Mouse (Mus musculus) E14TG2a.4 (cell line): ENCODE measurements around the gene Spg11.

Experiments
- H3K27me3 ChIP-seq: 2 replicates; pipeline ENCODE4 v1.6.1; 2014; ENCODE audit warnings: low read length, control low read depth; ENCODE audit not compliant: insufficient read depth
- H3K36me3 ChIP-seq: 2 replicates; pipeline ENCODE4 v1.6.1; 2014; ENCODE audit warnings: low read length, control low read depth; ENCODE audit not compliant: insufficient read depth
- H3K4me1 ChIP-seq: replicated peaks from 2 replicates; pipeline ENCODE4 v1.6.1; 2014; ENCODE audit warnings: low read depth, low read length, control low read depth
- H3K4me3 ChIP-seq: replicated peaks from 2 replicates; pipeline ENCODE4 v1.5.1; 2014; ENCODE audit warnings: mild to moderate bottlenecking, low read length
- H3K9me3 ChIP-seq: 2 replicates; pipeline ENCODE4 v1.6.1; 2014; ENCODE audit warnings: low read length, control low read depth
- CTCF ChIP-seq: conservative IDR thresholded peaks from 2 replicates; pipeline ENCODE4 v1.5.1; 2014; ENCODE audit warnings: low read length
- NANOG ChIP-seq: IDR thresholded peaks from 2 replicates; pipeline ENCODE4 v1.6.1; 2014; ENCODE audit warnings: borderline replicate concordance, low read length, mixed read lengths
- POU5F1 ChIP-seq: IDR thresholded peaks from 2 replicates; pipeline ENCODE4 v1.6.1; 2014; ENCODE audit warnings: low read length, borderline replicate concordance

Gene Spg11

DNA sequence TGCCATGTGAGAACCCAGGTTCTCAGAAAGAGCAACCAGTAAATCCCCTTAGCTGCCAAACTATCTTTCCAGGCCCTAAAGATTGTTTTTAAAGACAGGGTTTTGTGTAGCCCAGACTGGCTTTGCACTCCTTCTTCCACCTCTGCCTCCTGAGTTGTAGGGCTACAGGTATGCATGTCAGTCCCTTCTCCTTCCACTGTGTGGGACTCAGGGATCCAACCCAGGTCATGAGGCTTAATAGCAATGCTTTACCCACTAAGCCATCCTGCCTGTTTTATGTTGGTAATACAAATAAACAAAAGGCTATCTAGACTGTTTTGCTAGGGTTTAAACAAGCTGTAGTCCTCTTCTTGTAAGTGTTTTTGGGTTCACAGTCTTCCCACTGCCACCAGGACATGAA is 39.4 kb upstream of the Spg11 start:
- Histone ChIP-seq H3K36me3 (no peaks in the 10 kb centered on the region), H3K4me3 (no peak overlapping the region), H3K9me3 (no peaks in the 10 kb centered on the region), H3K27me3 (peaks cover 9% of the 10 kb centered on the region; the same call in 1 of the 2 replicates), H3K4me1 (peaks cover 24% of the 10 kb centered on the region)
- no peak for TF ChIP-seq POU5F1
- no peak for TF ChIP-seq CTCF
- no peak for TF ChIP-seq NANOG

DNA sequence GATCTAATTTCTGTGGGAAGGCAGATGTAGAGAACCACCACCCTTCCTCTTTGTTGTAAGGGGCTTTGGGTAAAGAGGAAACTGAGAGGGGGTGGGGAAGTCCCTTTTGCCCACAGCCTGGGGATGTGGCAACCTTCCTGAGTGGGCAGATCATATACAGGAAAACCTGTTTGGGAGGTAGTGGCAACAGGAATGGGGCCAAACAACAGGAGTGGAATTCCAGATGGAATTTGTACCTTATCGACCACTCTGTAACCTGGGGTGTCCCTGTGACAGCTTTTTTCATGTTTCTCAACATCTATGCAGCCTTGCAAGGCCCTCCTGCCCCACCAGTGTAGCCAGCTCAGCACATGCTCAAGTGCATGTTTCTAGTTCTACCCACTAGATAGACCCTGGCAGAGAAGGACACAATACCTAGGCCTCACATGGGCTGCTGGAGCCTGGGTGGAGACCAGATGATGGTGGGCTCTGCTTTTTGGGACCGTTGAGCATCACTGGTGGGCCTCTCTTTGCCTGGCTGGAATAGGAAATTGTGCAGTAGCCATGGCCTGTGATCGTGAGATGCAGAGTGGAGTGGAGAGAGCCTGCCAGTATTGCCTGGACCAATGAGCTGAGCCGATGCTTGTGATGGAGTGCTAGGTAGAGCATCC is 38.0 kb upstream of the Spg11 start:
- TF ChIP-seq POU5F1 (no peak), CTCF (no peak), NANOG (no peak)
- Histone ChIP-seq H3K36me3 (no peaks in the 10 kb centered on the region), H3K4me1 (peaks cover 15% of the 10 kb centered on the region), H3K27me3 (peaks cover 14% of the 10 kb centered on the region; the same call in 1 of the 2 replicates), H3K4me3 (peak overlapping the region; percentile 41; the same call in 1 of the 2 replicates), H3K9me3 (no peaks in the 10 kb centered on the region)

DNA sequence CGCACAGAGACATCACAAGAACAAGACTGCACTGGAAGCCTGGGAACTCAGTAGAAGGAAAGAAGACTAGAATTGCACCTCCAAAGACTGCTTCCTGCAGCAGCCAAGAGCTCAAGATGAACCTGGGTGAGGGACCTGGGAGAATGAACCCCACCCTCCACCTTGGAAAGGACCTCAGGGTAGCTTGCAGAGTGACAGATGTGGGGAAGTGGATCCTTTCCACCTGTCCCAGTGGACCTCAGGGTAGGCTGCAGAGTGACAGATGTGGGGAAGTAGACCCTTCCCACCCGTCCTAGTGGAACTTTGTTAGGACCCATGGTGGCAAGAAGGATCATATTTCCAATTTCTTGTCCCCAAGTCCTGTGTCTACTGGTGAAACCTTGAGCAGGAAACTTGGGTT is 37.1 kb upstream of the Spg11 start:
- TF ChIP-seq CTCF (no peak), POU5F1 (no peak), NANOG (no peak)
- H3K9me3 ChIP-seq, result peaks cover 6% of the 10 kb centered on the region
- H3K27me3 ChIP-seq, result peaks cover 23% of the 10 kb centered on the region
- no peaks in the 10 kb centered on the region for H3K36me3 ChIP-seq
- no peak overlapping the region for H3K4me3 ChIP-seq
- H3K4me1 ChIP-seq, result peaks cover 12% of the 10 kb centered on the region

DNA sequence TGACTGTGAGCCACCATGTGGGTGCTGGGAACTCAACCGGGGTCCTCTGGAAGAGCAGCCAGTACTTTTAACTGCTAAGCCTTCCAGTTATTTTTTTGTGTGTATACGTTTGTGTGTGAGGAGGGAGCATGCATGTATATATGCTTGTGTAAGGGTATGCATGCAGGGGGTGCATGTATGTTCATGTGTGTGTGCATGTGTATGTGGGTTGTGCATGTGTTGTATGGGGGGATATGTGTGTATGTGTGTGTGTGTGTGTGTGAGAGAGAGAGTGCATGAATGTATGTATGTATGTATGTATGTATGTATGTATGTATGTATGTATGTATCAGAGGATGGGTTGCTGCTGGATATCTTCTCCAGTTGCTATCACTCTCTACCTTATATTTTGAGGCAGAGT is 36.3 kb upstream of the Spg11 start:
- TF ChIP-seq CTCF (no peak), NANOG (no peak), POU5F1 (no peak)
- Histone ChIP-seq H3K4me1 (peaks cover 12% of the 10 kb centered on the region), H3K27me3 (peaks cover 29% of the 10 kb centered on the region), H3K9me3 (peaks cover 13% of the 10 kb centered on the region), H3K36me3 (no peaks in the 10 kb centered on the region), H3K4me3 (no peak overlapping the region)

DNA sequence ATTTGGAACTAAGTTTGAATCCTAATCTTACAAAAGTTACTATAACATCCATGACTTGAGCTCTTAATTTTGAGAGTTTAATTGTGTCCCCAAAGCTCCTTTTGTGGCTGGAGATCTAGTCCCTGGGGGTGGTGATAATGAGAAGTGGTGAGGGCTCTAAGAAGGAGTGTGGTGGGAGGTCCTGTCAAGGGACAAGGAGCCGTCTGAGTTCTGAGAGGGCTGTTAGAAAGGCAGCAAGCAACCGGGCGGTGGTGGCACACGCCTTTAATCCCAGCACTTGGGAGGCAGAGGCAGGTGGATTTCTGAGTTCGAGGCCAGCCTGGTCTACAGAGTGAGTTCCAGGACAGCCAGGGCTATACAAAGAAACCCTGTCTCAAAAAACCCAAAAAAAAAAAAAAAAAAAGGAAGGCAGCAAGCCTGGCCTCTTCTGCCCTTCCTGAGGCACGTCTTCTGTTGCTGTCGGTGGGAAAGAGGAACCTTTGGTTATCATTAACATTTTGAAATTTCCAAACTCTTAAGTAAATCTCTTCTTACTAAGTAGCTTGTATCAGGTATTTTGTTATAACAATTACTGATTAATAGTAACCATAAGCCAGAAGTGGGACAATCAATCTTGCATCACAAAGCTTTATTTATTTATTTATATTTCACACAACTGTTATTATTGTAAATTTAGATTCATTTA is 35.6 kb upstream of the Spg11 start:
- Histone ChIP-seq H3K9me3 (peaks cover 13% of the 10 kb centered on the region), H3K36me3 (no peaks in the 10 kb centered on the region), H3K27me3 (peaks cover 35% of the 10 kb centered on the region), H3K4me1 (peaks cover 10% of the 10 kb centered on the region), H3K4me3 (no peak overlapping the region)
- no peak for TF ChIP-seq POU5F1
- TF ChIP-seq CTCF, result no peak
- no peak for TF ChIP-seq NANOG

DNA sequence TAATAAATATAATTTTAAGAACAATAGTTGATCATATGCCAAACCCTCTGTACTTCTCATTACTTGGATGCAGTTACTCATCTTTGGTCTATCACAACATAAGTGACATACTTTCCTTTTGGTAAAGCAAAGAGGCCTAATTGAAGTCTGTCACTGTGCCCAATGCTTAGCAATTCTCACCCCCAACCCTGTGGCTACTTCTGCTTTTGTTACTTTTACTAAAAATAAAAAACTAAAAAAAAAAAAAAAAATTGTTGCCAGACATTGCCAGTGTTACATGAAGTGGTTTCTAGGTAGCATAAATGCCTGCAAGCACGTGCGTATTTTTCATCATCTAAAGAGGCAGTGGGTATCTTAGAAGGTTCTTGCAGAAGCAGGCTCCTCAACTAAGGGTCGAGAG is 34.7 kb upstream of the Spg11 start:
- H3K4me1 ChIP-seq, result peaks cover 9% of the 10 kb centered on the region
- peaks cover 13% of the 10 kb centered on the region for H3K9me3 ChIP-seq
- TF ChIP-seq CTCF (no peak), NANOG (no peak), POU5F1 (no peak)
- peaks cover 45% of the 10 kb centered on the region for H3K27me3 ChIP-seq
- H3K4me3 ChIP-seq, result no peak overlapping the region
- H3K36me3 ChIP-seq, result no peaks in the 10 kb centered on the region

DNA sequence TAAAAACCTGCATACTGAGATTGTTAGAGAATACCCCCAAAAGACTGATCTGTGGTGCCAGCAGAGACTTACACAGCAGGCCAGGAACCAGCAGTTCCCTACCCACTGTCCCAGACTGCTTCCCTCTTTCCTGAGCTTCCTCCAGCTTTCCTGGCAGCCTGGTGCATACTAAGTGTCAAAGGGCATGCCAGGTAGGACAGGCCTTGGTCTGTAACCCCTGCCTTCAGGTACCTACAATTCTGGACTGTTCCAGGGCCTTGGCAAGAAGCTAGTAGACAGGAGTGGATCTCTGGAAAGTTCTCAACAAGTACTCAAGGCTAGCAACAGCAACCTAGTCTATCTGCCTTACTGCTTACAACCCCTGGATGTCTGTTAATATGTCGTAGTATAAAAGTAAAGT is 33.0 kb upstream of the Spg11 start:
- H3K27me3 ChIP-seq, result peaks cover 59% of the 10 kb centered on the region
- H3K4me1 ChIP-seq, result peaks cover 11% of the 10 kb centered on the region
- no peak overlapping the region for H3K4me3 ChIP-seq
- peaks cover 13% of the 10 kb centered on the region for H3K9me3 ChIP-seq
- no peak for TF ChIP-seq NANOG
- no peak for TF ChIP-seq POU5F1
- no peak for TF ChIP-seq CTCF
- H3K36me3 ChIP-seq, result no peaks in the 10 kb centered on the region

DNA sequence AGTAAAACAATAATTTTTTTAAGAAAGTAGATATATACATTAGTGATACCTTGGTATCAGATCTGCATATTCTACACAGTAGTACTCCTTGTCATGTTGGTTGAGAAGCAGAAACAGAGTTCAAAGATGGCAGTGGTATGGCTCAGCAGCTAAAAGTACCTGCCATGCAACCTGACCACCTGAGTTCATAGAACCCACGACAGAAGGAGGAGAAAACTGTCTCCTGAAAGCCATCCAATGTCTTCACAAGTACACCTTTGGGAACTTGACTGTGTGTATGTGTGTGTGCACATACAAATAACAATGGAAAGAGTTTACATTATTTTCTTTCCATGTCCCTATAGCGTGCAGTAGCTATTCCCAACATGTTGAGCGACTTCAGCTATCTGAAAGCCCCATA is 31.5 kb upstream of the Spg11 start:
- Histone ChIP-seq H3K9me3 (peaks cover 13% of the 10 kb centered on the region), H3K4me3 (no peak overlapping the region), H3K36me3 (no peaks in the 10 kb centered on the region), H3K4me1 (peaks cover 11% of the 10 kb centered on the region), H3K27me3 (peaks cover 56% of the 10 kb centered on the region)
- TF ChIP-seq POU5F1, result no peak
- no peak for TF ChIP-seq NANOG
- TF ChIP-seq CTCF, result no peak

DNA sequence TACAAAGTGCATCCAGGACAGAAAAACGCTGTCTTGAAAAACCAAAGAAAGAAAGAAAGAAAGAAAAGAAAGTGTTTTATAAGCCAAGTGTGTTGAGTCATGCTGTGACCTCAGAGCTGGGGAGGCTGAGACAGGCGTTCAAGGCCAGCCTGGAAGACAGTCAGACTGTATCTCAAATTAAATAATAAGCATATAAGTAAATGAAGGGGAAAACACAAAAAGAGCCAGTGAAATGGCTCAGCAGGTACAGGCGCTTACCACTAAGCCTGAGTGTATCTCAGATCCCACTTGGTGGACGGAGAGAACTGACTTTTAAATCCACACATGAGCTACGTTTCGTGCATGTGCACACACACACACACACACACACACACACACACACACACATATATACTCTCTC is 31.1 kb upstream of the Spg11 start:
- H3K9me3 ChIP-seq, result peaks cover 13% of the 10 kb centered on the region
- peaks cover 11% of the 10 kb centered on the region for H3K4me1 ChIP-seq
- no peak overlapping the region for H3K4me3 ChIP-seq
- TF ChIP-seq NANOG (no peak), CTCF (no peak), POU5F1 (no peak)
- no peaks in the 10 kb centered on the region for H3K36me3 ChIP-seq
- peaks cover 58% of the 10 kb centered on the region for H3K27me3 ChIP-seq
